Mouse (Mus musculus): ENCODE data around the gene Tmem132c. TPM values are rescaled to one million over a fixed set of nuclear protein-coding genes. Genes with fewer than 3 reads are reported as not detected.

Tmem132c gene
- polyA plus RNA-seq, 1 experiment = 0.06 TPM

- Histone ChIP-seq H3K4me3 (ENCODE audit: insufficient read depth, poor library complexity, severe bottlenecking) (no peak overlapping the region), H3K36me3 (ENCODE audit: control insufficient read depth, insufficient read depth) (no peaks in the 10 kb centered on the region), H3K79me2 (ENCODE audit: control insufficient read depth, insufficient read depth) (no peaks in the 10 kb centered on the region), H3K27me3 (ENCODE audit: control insufficient read depth, insufficient read depth, insufficient read length) (no peaks in the 10 kb centered on the region), H3ac (ENCODE audit: control insufficient read depth, insufficient read length, low read depth) (no peak overlapping the region), H3K79me3 (ENCODE audit: low read depth) (no peaks in the 10 kb centered on the region)
- TF ChIP-seq MAX (IDR thresholded peaks at IDR 0.05) (no peak), USF1 (IDR thresholded peaks at IDR 0.05; ENCODE audit: low read depth) (no peak), CEBPB (IDR thresholded peaks at IDR 0.05; ENCODE audit: low read depth) (no peak), MYOD1 (IDR thresholded peaks at IDR 0.05; ENCODE audit: control insufficient read depth, insufficient read length, low read depth) (no peak), CTCF (IDR thresholded peaks at IDR 0.05; ENCODE audit: control insufficient read depth, insufficient read depth, insufficient read length) (no peak), FOSL1 (IDR thresholded peaks at IDR 0.05; ENCODE audit: insufficient read depth, low read length, poor library complexity, severe bottlenecking) (no peak), MYOG (IDR thresholded peaks at IDR 0.05; ENCODE audit: control insufficient read depth, extremely low read depth, insufficient read length) (no peak)
Measured at GRCm38 (mm10) chr5:127310318-127311004, 68.9 kb downstream of the Tmem132c start.

- Histone ChIP-seq H3ac (ENCODE audit: control insufficient read depth, insufficient read length, low read depth) (no peak overlapping the region), H3K79me2 (ENCODE audit: control insufficient read depth, insufficient read depth) (no peaks in the 10 kb centered on the region), H3K4me3 (ENCODE audit: insufficient read depth, poor library complexity, severe bottlenecking) (no peak overlapping the region), H3K27me3 (ENCODE audit: control insufficient read depth, insufficient read depth, insufficient read length) (no peaks in the 10 kb centered on the region), H3K79me3 (ENCODE audit: low read depth) (no peaks in the 10 kb centered on the region), H3K36me3 (ENCODE audit: control insufficient read depth, insufficient read depth) (no peaks in the 10 kb centered on the region)
- TF ChIP-seq MYOD1 (IDR thresholded peaks at IDR 0.05; ENCODE audit: control insufficient read depth, insufficient read length, low read depth) = no peak
- TF ChIP-seq FOSL1 (IDR thresholded peaks at IDR 0.05; ENCODE audit: insufficient read depth, low read length, poor library complexity, severe bottlenecking) = no peak
- TF ChIP-seq USF1 (IDR thresholded peaks at IDR 0.05; ENCODE audit: low read depth) = no peak
- TF ChIP-seq CEBPB (IDR thresholded peaks at IDR 0.05; ENCODE audit: low read depth) = no peak
- TF ChIP-seq CTCF (IDR thresholded peaks at IDR 0.05; ENCODE audit: control insufficient read depth, insufficient read depth, insufficient read length) = no peak
- TF ChIP-seq MAX (IDR thresholded peaks at IDR 0.05) = no peak
- no peak for TF ChIP-seq MYOG (IDR thresholded peaks at IDR 0.05; ENCODE audit: control insufficient read depth, extremely low read depth, insufficient read length)
Measured at GRCm38 (mm10) chr5:127311005-127311331, 69.4 kb downstream of the Tmem132c start.

GRCm38 (mm10) chr5:127313634-127314033, 72.0 kb downstream of the Tmem132c start:
- Histone ChIP-seq H3K27me3 (ENCODE audit: control insufficient read depth, insufficient read depth, insufficient read length) (no peaks in the 10 kb centered on the region), H3ac (ENCODE audit: control insufficient read depth, insufficient read length, low read depth) (no peak overlapping the region), H3K36me3 (ENCODE audit: control insufficient read depth, insufficient read depth) (no peaks in the 10 kb centered on the region), H3K79me3 (ENCODE audit: low read depth) (no peaks in the 10 kb centered on the region), H3K79me2 (ENCODE audit: control insufficient read depth, insufficient read depth) (no peaks in the 10 kb centered on the region), H3K4me3 (ENCODE audit: insufficient read depth, poor library complexity, severe bottlenecking) (no peak overlapping the region)
- TF ChIP-seq CEBPB (IDR thresholded peaks at IDR 0.05; ENCODE audit: low read depth) (no peak), MYOG (IDR thresholded peaks at IDR 0.05; ENCODE audit: control insufficient read depth, extremely low read depth, insufficient read length) (no peak), MYOD1 (IDR thresholded peaks at IDR 0.05; ENCODE audit: control insufficient read depth, insufficient read length, low read depth) (no peak), MAX (IDR thresholded peaks at IDR 0.05) (no peak), FOSL1 (IDR thresholded peaks at IDR 0.05; ENCODE audit: insufficient read depth, low read length, poor library complexity, severe bottlenecking) (no peak), USF1 (IDR thresholded peaks at IDR 0.05; ENCODE audit: low read depth) (no peak), CTCF (IDR thresholded peaks at IDR 0.05; ENCODE audit: control insufficient read depth, insufficient read depth, insufficient read length) (no peak)

- no peaks in the 10 kb centered on the region for H3K79me3 ChIP-seq (ENCODE audit: low read depth)
- H3K36me3 ChIP-seq (ENCODE audit: control insufficient read depth, insufficient read depth) = no peaks in the 10 kb centered on the region
- H3K4me3 ChIP-seq (ENCODE audit: insufficient read depth, poor library complexity, severe bottlenecking) = no peak overlapping the region
- no peaks in the 10 kb centered on the region for H3K27me3 ChIP-seq (ENCODE audit: control insufficient read depth, insufficient read depth, insufficient read length)
- no peak overlapping the region for H3ac ChIP-seq (ENCODE audit: control insufficient read depth, insufficient read length, low read depth)
- TF ChIP-seq CTCF (IDR thresholded peaks at IDR 0.05; ENCODE audit: control insufficient read depth, insufficient read depth, insufficient read length) (no peak), MYOD1 (IDR thresholded peaks at IDR 0.05; ENCODE audit: control insufficient read depth, insufficient read length, low read depth) (no peak), USF1 (IDR thresholded peaks at IDR 0.05; ENCODE audit: low read depth) (no peak), FOSL1 (IDR thresholded peaks at IDR 0.05; ENCODE audit: insufficient read depth, low read length, poor library complexity, severe bottlenecking) (no peak), CEBPB (IDR thresholded peaks at IDR 0.05; ENCODE audit: low read depth) (no peak), MYOG (IDR thresholded peaks at IDR 0.05; ENCODE audit: control insufficient read depth, extremely low read depth, insufficient read length) (no peak), MAX (IDR thresholded peaks at IDR 0.05) (no peak)
- no peaks in the 10 kb centered on the region for H3K79me2 ChIP-seq (ENCODE audit: control insufficient read depth, insufficient read depth)
Measured at GRCm38 (mm10) chr5:127319096-127319779, 77.6 kb downstream of the Tmem132c start.

- Histone ChIP-seq H3K36me3 (ENCODE audit: control insufficient read depth, insufficient read depth) (no peaks in the 10 kb centered on the region), H3K79me2 (ENCODE audit: control insufficient read depth, insufficient read depth) (no peaks in the 10 kb centered on the region), H3K27me3 (ENCODE audit: control insufficient read depth, insufficient read depth, insufficient read length) (no peaks in the 10 kb centered on the region), H3K4me3 (ENCODE audit: insufficient read depth, poor library complexity, severe bottlenecking) (no peak overlapping the region), H3ac (ENCODE audit: control insufficient read depth, insufficient read length, low read depth) (no peak overlapping the region), H3K79me3 (ENCODE audit: low read depth) (no peaks in the 10 kb centered on the region)
- TF ChIP-seq MAX (IDR thresholded peaks at IDR 0.05) (no peak), CTCF (IDR thresholded peaks at IDR 0.05; ENCODE audit: control insufficient read depth, insufficient read depth, insufficient read length) (no peak), MYOD1 (IDR thresholded peaks at IDR 0.05; ENCODE audit: control insufficient read depth, insufficient read length, low read depth) (no peak), FOSL1 (IDR thresholded peaks at IDR 0.05; ENCODE audit: insufficient read depth, low read length, poor library complexity, severe bottlenecking) (no peak), MYOG (IDR thresholded peaks at IDR 0.05; ENCODE audit: control insufficient read depth, extremely low read depth, insufficient read length) (no peak), USF1 (IDR thresholded peaks at IDR 0.05; ENCODE audit: low read depth) (no peak), CEBPB (IDR thresholded peaks at IDR 0.05; ENCODE audit: low read depth) (no peak)
Measured at GRCm38 (mm10) chr5:127324645-127325044, 83.0 kb downstream of the Tmem132c start.
